Mouse (Mus musculus) CD8-positive naive resting alpha-beta T cell, adult 2 months (primary cell): ENCODE results near the gene Ttc39a.

Experiments used
- DNase-seq, 2 experiments: peaks; one replicate each; pipeline ENCODE4 v3.0.0; 2022; ENCODE audit warnings: low read depth in 2 of 2, low spot score in 2 of 2

Gene Ttc39a

GRCm38 (mm10) chr4:109420138-109420795, 13.8 kb downstream of the Ttc39a start:
- no peak for DNase-seq

- DNase-seq: no peak
Measured at GRCm38 (mm10) chr4:109421608-109422007, 15.2 kb downstream of the Ttc39a start.

GRCm38 (mm10) chr4:109422436-109422835, 16.0 kb downstream of the Ttc39a start:
- DNase-seq: no peak

GRCm38 (mm10) chr4:109423438-109423837, 17.0 kb downstream of the Ttc39a start:
- no peak for DNase-seq

- DNase-seq: no peak
Measured at GRCm38 (mm10) chr4:109427058-109427457, 20.6 kb downstream of the Ttc39a start.

- DNase-seq: no peak
Measured at GRCm38 (mm10) chr4:109430250-109430649, 23.8 kb downstream of the Ttc39a start.

- peak; percentile 12 to 33 for DNase-seq
Measured at GRCm38 (mm10) chr4:109430854-109431253, 24.4 kb downstream of the Ttc39a start.

- no peak for DNase-seq
Measured at GRCm38 (mm10) chr4:109432668-109433375, 26.4 kb downstream of the Ttc39a start.

- DNase-seq: no peak
Measured at GRCm38 (mm10) chr4:109433641-109434040, 27.2 kb downstream of the Ttc39a start.

GRCm38 (mm10) chr4:109434256-109434655, 27.8 kb downstream of the Ttc39a start:
- no peak for DNase-seq

- DNase-seq: peak; percentile 42 to 56
Measured at GRCm38 (mm10) chr4:109437913-109438878, 31.8 kb downstream of the Ttc39a start.

- no peak for DNase-seq
Measured at GRCm38 (mm10) chr4:109439101-109439500, 32.7 kb downstream of the Ttc39a start.

- no peak for DNase-seq
Measured at GRCm38 (mm10) chr4:109439825-109440248, 33.4 kb downstream of the Ttc39a start.

- DNase-seq: no peak
Measured at GRCm38 (mm10) chr4:109440381-109440780, 34.0 kb downstream of the Ttc39a start.

- no peak for DNase-seq
Measured at GRCm38 (mm10) chr4:109441000-109441399, 34.6 kb downstream of the Ttc39a start.

GRCm38 (mm10) chr4:109442126-109442525, 35.7 kb downstream of the Ttc39a start:
- DNase-seq: no peak

GRCm38 (mm10) chr4:109442649-109443048, 36.2 kb downstream of the Ttc39a start:
- no peak for DNase-seq

GRCm38 (mm10) chr4:109444471-109444870, 38.0 kb downstream of the Ttc39a start:
- no peak for DNase-seq

GRCm38 (mm10) chr4:109444951-109445350, 38.5 kb downstream of the Ttc39a start:
- no peak for DNase-seq

- no peak for DNase-seq
Measured at GRCm38 (mm10) chr4:109445397-109445796, 39.0 kb downstream of the Ttc39a start.

- no peak for DNase-seq
Measured at GRCm38 (mm10) chr4:109445956-109446355, 39.5 kb downstream of the Ttc39a start.
